In the genomic region with DNA sequence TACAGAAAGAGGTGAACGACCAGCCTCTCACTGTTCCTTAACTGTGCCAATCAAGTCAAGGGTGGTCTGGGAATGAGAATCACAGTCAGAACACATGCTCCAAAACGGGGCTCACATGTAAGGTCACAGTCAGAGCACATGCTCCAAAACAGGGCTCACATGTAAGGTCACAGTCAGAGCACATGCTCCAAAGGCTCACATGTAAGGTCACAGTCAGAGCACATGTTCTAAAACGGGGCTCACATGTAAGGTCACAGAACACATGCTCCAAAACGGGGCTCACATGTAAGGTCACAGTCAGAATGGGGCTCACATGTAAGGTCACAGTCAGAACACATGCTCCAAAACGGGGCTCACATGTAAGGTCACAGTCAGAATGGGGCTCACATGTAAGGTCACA, we compare ENCODE assay signal across 8 mouse cellular contexts. TPM values are rescaled to one million over a fixed set of nuclear protein-coding genes. Genes with fewer than 3 reads are reported as not detected.
DNase-seq lines count a peak whose midpoint lies in the region; TF ChIP-seq lines count a peak whose summit lies in the region.
"Not testable (repeated sequence)": the region's sequence is repeated elsewhere in the genome, so short reads cannot be mapped to it uniquely, and the experiment has no call there.
"Had no signal": no experiment of that assay in that cellular context is flagged by ENCODE, and none has a peak within 500 bp of the region (broad histone marks: within the 10 kb centered on the region; RNA-seq: fewer than 3 reads in every experiment).

No protein-coding gene starts in this region.

- peaks cover 32 to 78% of the 10 kb centered on the region in 2 experiments for H3K4me1 ChIP-seq in CH12.LX (ENCODE audit: control insufficient read depth in 1 of 2, insufficient read depth in 2 of 2)

- not testable (repeated sequence) for TF ChIP-seq CTCF in CH12.LX (conservative IDR thresholded peaks at IDR 0.05 in 1 of 2, IDR thresholded peaks at IDR 0.05 in 1 of 2; ENCODE audit: low read depth in 2 of 2, low read length in 2 of 2)

- H3K4me3 ChIP-seq in CH12.LX (replicated peaks in 1 of 3; ENCODE audit: low read depth in 2 of 3, low read length in 2 of 3, poor library complexity in 1 of 3) = not testable (repeated sequence)

- H3K79me2 ChIP-seq in CH12.LX (replicated peaks; ENCODE audit: control insufficient read depth, extremely low read depth, insufficient read depth, poor library complexity, severe bottlenecking) = not testable (repeated sequence)

- not testable (repeated sequence) for TF ChIP-seq RAD21 in CH12.LX (IDR thresholded peaks at IDR 0.05; ENCODE audit: low read depth, low read length)

- H3K4me2 ChIP-seq in CH12.LX (ENCODE audit: insufficient read depth, low read depth, poor library complexity, severe bottlenecking) = not testable (repeated sequence)

- not testable (repeated sequence) for H3K9ac ChIP-seq in CH12.LX (ENCODE audit: insufficient read depth, low read depth)

- not testable (repeated sequence) for H3K9me3 ChIP-seq in CH12.LX (replicated peaks; ENCODE audit: low read length)

- in situ Hi-C loops in CH12.LX (cut with MboI; ENCODE audit: low pct_ligation_motif_present, low pct_unique_long_range_greater_than_20kb, low sequenced_read_pairs) = not testable (repeated sequence)

- not testable (repeated sequence) for H3K27me3 ChIP-seq in CH12.LX (replicated peaks)

- TF ChIP-seq POLR2A in CH12.LX (IDR thresholded peaks at IDR 0.05; ENCODE audit: low read depth, low read length) = not testable (repeated sequence)

- not testable (repeated sequence) for TF ChIP-seq EP300 in CH12.LX (IDR thresholded peaks at IDR 0.05; ENCODE audit: low read length)

- H3K36me3 ChIP-seq in CH12.LX (replicated peaks in 1 of 2; ENCODE audit: control insufficient read depth in 1 of 2, insufficient read depth in 1 of 2, low read length in 1 of 2) = not testable (repeated sequence)

- not testable (repeated sequence) for DNase-seq in CH12.LX (ENCODE audit: extremely low read depth)
- DNase-seq in heart, adult 11 months = peak; percentile 39

- dilution Hi-C loops in CH12.LX (cut with MboI; ENCODE audit: extremely low pct_ligation_motif_present, extremely low pct_unique_long_range_greater_than_20kb, low sequenced_read_pairs) = not testable (repeated sequence)

- not testable (repeated sequence) for H3K27ac ChIP-seq in CH12.LX (ENCODE audit: insufficient read depth, low read depth)

TF ChIP-seq in CH12.LX, 34 proteins besides CTCF, POLR2A, EP300 and RAD21:
- TF ChIP-seq MYC (IDR thresholded peaks at IDR 0.05; ENCODE audit: low read depth, low read length) (0 out of 2 replicates have a peak, but pooled peaks have one; percentile 58), BHLHE40 (IDR thresholded peaks at IDR 0.05; ENCODE audit: low read depth, low read length) (peak; percentile 54), MAX (IDR thresholded peaks at IDR 0.05; ENCODE audit: low read length) (peak; percentile 81)

RNA-seq across cellular contexts. Expression of gene Aipl1, which starts 47.9 kb away (rescaled TPM):
- total RNA-seq in CH12.LX (2012; rRNA removed) (0.29 and 0.93 TPM in 2 replicates), CH12.LX (2014; rRNA removed) (0.81 and 0.90 TPM in 2 replicates)
- 0.71 and 1.0 TPM in 2 replicates for polyA plus RNA-seq in CH12.LX (2012; ENCODE audit: insufficient read length, low read depth)
- total RNA-seq: adrenal gland, adult 18-20 months; adrenal gland, adult 2 months; adrenal gland, adult 8-10 months; adrenal gland, postnatal 36 days had no signal
- polyA plus RNA-seq: CD4-positive, CD25-positive, alpha-beta regulatory T cell, adult 4 months; G1E had no signal

RNA-seq across cellular contexts. Expression of gene Pimreg, which starts 52.4 kb away (rescaled TPM):
- 22.4 and 26.4 TPM in 2 replicates for total RNA-seq in CH12.LX (2012; rRNA removed)
- total RNA-seq in CH12.LX (2014; rRNA removed) = 49.5 and 52.7 TPM in 2 replicates
- 27.9 and 28.9 TPM in 2 replicates for polyA plus RNA-seq in CH12.LX (2012; ENCODE audit: insufficient read length, low read depth)
- total RNA-seq: G1E had no signal
- polyA plus RNA-seq: G1E had no signal
